Mouse (Mus musculus) embryonic facial prominence, embryonic 11.5 days (tissue): ENCODE data around the gene Ccdc42. TPM values are rescaled to one million over a fixed set of nuclear protein-coding genes. Genes with fewer than 3 reads are reported as not detected.

Experiments
- ATAC-seq: fragments of 200-750 bp; cut with Nextera tagmentation; replicated peaks from 2 replicates; pipeline ENCODE4 v1.8.0; 2017; ENCODE audit warnings: low read depth; ENCODE audit not compliant: insufficient number of reproducible peaks, low FRiP score, low TSS enrichment
- DNase-seq: peaks from one replicate; pipeline ENCODE4 v3.0.0-alpha.2; 2015; ENCODE audit warnings: low spot score
- H3K27ac ChIP-seq: fragments of 300-500 bp; sonication (generic); replicated peaks from 2 replicates; pipeline ENCODE4 v1.5.1; 2014; ENCODE audit warnings: mild to moderate bottlenecking, low read depth, low read length, control low read depth
- H3K27me3 ChIP-seq: fragments of 300-500 bp; sonication (generic); 2 replicates; pipeline ENCODE4 v1.6.1; 2014; ENCODE audit warnings: mild to moderate bottlenecking, low read length, moderate library complexity, mixed read lengths; ENCODE audit not compliant: control insufficient read depth, insufficient read depth
- H3K36me3 ChIP-seq: fragments of 300-500 bp; sonication (generic); replicated peaks from 2 replicates; pipeline ENCODE4 v1.6.1; 2014; ENCODE audit warnings: low read depth, mild to moderate bottlenecking, low read length, moderate library complexity, mixed read lengths; ENCODE audit not compliant: control insufficient read depth, insufficient read depth
- H3K4me1 ChIP-seq: fragments of 300-500 bp; sonication (generic); 2 replicates; pipeline ENCODE4 v1.6.1; 2014; ENCODE audit warnings: low read length, mixed read lengths; ENCODE audit not compliant: control insufficient read depth, insufficient read depth
- H3K4me2 ChIP-seq: fragments of 300-500 bp; sonication (generic); 2 replicates; pipeline ENCODE4 v1.6.1; 2014; ENCODE audit warnings: low read depth, mild to moderate bottlenecking, control low read depth, low read length, moderate library complexity
- H3K4me3 ChIP-seq: fragments of 300-500 bp; sonication (generic); 2 replicates; pipeline ENCODE4 v1.5.1; 2014; ENCODE audit warnings: low read depth, low read length, control low read depth
- H3K9ac ChIP-seq: fragments of 300-500 bp; sonication (generic); replicated peaks from 2 replicates; pipeline ENCODE4 v1.6.1; 2014; ENCODE audit warnings: mild to moderate bottlenecking, control low read depth, low read length
- H3K9me3 ChIP-seq: fragments of 300-500 bp; sonication (generic); replicated peaks from 2 replicates; pipeline ENCODE4 v1.6.1; 2016; ENCODE audit warnings: mild to moderate bottlenecking, low read length, inconsistent platforms, mixed read lengths; ENCODE audit not compliant: control insufficient read depth
- WGBS: fragments of 180-500 bp; shearing (Covaris S2); extraction: QIAGEN DNeasy Blood & Tissue Kit; methylation state at CpG from one replicate; pipeline ENCODE4 v1.1.7; 2014; 5-methylcytosine and 5-hydroxymethylcytosine counted together
- polyA plus RNA-seq: library from polyadenylated mRNA; unstranded; fragments of >200 nt; fragmentation: Nextera tagmentation; extraction: Ambion mirVana; gene quantifications from 2 replicates; pipeline ENCODE4 v1.2.1, GENCODE M21; 2014

The Ccdc42 gene
- polyA plus RNA-seq, 1 experiment from 2014 or later, result 0.20 TPM

DNA sequence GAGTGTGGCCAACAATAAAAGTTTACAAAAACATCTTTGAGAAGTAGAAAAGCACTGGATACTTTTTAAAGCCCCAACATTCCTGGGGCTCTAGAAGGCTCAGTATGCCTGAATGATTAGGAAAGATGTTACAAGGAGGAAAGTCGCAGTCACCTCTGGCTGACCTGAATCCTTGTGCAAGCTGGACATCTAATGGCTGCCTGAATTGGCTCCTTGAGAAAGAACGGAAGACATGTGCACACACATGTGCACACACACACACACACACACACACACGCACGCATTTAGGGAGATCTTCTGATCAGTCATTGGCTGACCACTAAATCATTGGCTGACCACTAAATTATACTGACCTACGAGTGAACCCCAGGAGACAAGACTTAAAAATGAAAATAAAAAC, 16.0 kb upstream of the Ccdc42 start:
- no peak overlapping the region for H3K9ac ChIP-seq
- H3K4me3 ChIP-seq, result no peak overlapping the region
- 86% methylated on average over 5 of the region's 5 CpGs for WGBS
- DNase-seq, result no peak
- no peaks in the 10 kb centered on the region for H3K36me3 ChIP-seq
- no peaks in the 10 kb centered on the region for H3K27me3 ChIP-seq
- no peak overlapping the region for H3K4me2 ChIP-seq
- H3K9me3 ChIP-seq, result no peaks in the 10 kb centered on the region
- no peak for ATAC-seq
- no peaks in the 10 kb centered on the region for H3K4me1 ChIP-seq
- H3K27ac ChIP-seq, result no peak overlapping the region

DNA sequence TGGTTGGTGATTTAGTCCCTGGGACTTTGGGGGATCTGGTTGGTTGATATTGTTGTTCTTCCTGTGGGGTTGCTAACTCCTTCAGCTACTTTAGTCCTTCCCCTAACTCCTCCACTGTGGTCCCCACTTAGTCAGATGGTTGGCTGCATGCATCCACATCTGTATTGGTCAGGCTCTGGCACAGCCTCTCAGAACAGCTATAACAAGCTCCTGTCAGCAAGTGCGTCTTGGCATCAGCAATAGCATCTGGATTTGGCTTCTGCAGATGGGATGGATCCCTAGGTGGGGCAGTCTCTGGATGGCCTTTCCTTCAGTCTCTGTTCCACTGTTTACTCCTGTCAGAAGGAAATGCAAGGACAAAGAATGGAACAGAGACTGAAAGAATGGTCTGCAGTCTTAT, 9.7 kb upstream of the Ccdc42 start:
- no peaks in the 10 kb centered on the region; the same call in 1 of the 2 replicates for H3K4me1 ChIP-seq
- no peak for ATAC-seq
- WGBS, result 88% methylated on average over 1 of the region's 1 CpGs
- no peak overlapping the region for H3K4me2 ChIP-seq
- H3K36me3 ChIP-seq, result no peaks in the 10 kb centered on the region
- H3K4me3 ChIP-seq, result no peak overlapping the region
- H3K27me3 ChIP-seq, result no peaks in the 10 kb centered on the region
- H3K9ac ChIP-seq, result no peak overlapping the region
- no peak for DNase-seq
- no peak overlapping the region for H3K27ac ChIP-seq
- H3K9me3 ChIP-seq, result no peaks in the 10 kb centered on the region

DNA sequence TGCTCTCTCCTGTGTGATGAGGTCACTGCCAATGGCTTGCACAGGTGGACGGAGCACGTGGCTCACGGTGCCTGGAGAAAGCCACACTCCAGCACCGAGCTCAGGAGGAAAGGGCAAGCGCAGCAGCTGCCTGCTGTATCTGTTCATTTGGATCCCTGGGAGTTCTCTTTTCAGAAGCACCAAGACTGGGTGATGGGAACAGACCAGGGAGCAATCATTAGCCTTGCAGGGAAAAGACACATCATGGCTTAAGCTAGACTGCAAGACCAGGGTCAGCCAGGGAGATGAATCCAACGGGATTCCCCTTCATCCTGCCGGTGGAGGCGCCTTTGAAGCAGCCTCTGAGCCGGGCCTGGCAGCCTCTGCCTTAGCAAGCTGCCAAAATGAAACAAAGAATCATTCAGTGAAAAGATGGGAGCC, 7.3 kb upstream of the Ccdc42 start:
- no peaks in the 10 kb centered on the region; the same call in 1 of the 2 replicates for H3K4me1 ChIP-seq
- no peak overlapping the region for H3K9ac ChIP-seq
- no peaks in the 10 kb centered on the region for H3K27me3 ChIP-seq
- no peaks in the 10 kb centered on the region for H3K36me3 ChIP-seq
- no peaks in the 10 kb centered on the region for H3K9me3 ChIP-seq
- DNase-seq (peak; percentile 55), ATAC-seq (no peak)
- H3K4me2 ChIP-seq, result no peak overlapping the region
- H3K4me3 ChIP-seq, result no peak overlapping the region
- WGBS, result 24% methylated on average over 9 of the region's 9 CpGs
- H3K27ac ChIP-seq, result no peak overlapping the region

DNA sequence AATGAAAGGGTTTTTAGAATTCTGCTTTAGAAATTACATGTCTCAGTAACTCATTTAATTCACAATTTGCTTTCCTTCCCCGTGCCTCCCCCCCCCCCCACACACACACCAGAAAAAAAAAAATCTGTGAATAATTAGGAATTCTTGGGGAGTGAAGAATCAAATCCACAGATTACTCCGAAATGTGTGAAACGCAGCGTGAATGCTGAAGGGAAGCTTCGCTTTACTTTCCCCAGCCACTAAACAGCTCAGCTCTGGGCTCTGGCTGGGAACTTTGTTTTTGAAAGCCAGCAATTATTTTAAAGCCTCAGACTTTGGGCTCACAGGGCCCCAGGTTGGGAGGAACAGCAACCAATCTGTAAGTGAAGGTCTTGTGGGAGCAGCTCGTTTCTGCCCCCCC, 6.3 kb upstream of the Ccdc42 start:
- Histone ChIP-seq H3K36me3 (no peaks in the 10 kb centered on the region), H3K9ac (no peak overlapping the region), H3K4me2 (no peak overlapping the region), H3K4me1 (no peaks in the 10 kb centered on the region; the same call in 1 of the 2 replicates), H3K27me3 (no peaks in the 10 kb centered on the region), H3K27ac (no peak overlapping the region), H3K4me3 (no peak overlapping the region), H3K9me3 (no peaks in the 10 kb centered on the region)
- ATAC-seq (no peak), DNase-seq (no peak)
- 33% methylated on average over 6 of the region's 6 CpGs for WGBS

DNA sequence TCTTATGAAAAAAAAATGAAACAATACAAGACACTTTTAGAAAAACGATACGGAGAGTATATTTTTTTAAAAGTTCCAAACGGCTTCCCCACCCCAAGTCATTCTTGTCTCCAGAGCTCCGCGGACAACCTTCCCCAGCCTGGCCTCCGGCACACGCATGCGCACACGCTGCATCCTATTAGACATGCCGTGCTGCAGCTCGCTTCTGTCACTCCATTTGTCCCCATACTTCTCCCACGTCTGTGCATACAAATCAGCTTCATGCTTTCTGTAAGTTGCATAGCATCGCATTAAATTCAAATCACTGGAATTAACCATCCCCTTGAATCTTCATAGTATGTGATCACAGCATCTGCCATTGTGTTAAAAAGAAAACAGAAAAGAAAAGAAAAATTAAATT, 3.6 kb upstream of the Ccdc42 start:
- H3K27ac ChIP-seq, result no peak overlapping the region
- no peaks in the 10 kb centered on the region for H3K27me3 ChIP-seq
- ATAC-seq (no peak), DNase-seq (no peak)
- H3K4me3 ChIP-seq, result no peak overlapping the region
- no peaks in the 10 kb centered on the region; the same call in 1 of the 2 replicates for H3K4me1 ChIP-seq
- no peak overlapping the region for H3K9ac ChIP-seq
- H3K36me3 ChIP-seq, result no peaks in the 10 kb centered on the region
- 88% methylated on average over 13 of the region's 13 CpGs for WGBS
- H3K9me3 ChIP-seq, result no peaks in the 10 kb centered on the region
- H3K4me2 ChIP-seq, result no peak overlapping the region

DNA sequence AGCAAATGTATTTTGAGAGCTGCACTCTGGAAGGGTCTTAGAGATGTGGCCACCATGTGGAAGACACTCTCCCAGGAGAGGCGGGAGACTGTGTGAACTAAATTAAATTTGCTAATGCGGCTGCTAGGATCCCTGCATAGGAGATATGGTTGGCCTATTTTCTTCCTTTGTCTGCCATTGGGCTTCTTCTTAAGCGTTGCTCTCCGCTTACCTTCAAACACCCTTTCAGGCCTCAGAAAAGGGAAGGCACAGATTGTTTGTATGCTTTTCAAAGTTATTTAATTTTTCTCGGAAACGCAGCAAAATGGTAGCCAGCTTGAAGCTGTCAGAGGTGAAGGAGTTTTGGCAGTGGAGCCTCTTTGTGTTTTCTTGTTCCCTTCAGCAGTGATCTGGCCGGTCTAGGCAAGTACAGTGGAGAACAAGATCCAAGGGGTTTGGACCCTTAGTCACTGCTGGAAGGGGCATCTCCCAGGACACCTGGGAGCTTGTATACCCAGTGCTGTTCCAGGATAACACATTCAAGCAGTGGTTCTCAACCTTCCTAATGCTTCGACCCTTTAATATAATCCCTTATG, 2.8 kb upstream of the Ccdc42 start:
- H3K4me2 ChIP-seq, result no peak overlapping the region
- no peaks in the 10 kb centered on the region for H3K27me3 ChIP-seq
- H3K9ac ChIP-seq, result no peak overlapping the region
- H3K27ac ChIP-seq, result no peak overlapping the region
- no peaks in the 10 kb centered on the region; the same call in 1 of the 2 replicates for H3K4me1 ChIP-seq
- H3K4me3 ChIP-seq, result no peak overlapping the region
- no peaks in the 10 kb centered on the region for H3K36me3 ChIP-seq
- WGBS, result 78% methylated on average over 8 of the region's 8 CpGs
- ATAC-seq (no peak), DNase-seq (no peak)
- H3K9me3 ChIP-seq, result no peaks in the 10 kb centered on the region

DNA sequence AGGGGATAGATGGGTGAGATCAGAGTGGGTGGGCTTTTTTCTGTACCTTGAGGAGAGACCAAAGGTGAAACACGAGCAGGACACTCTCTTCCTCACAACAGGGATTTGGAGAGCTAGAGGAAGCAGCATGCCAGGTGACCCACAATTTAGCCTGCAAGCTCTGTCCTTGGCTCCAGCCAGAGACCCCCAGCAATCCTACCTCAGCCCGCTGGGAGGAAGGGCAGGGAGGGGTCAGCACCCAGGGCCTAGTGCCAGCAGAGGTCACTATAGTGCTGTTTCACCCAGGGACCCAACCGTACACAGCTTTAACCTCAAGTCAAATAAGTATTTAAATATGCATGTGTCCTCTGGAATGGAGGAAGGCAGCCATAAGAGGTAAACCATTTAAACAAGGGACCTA, 931 bp upstream of the Ccdc42 start:
- no peak overlapping the region for H3K4me2 ChIP-seq
- H3K27ac ChIP-seq, result no peak overlapping the region
- H3K4me3 ChIP-seq, result no peak overlapping the region
- peak; percentile 59 for DNase-seq
- no peak overlapping the region for H3K9ac ChIP-seq
- no peaks in the 10 kb centered on the region for H3K36me3 ChIP-seq
- no peaks in the 10 kb centered on the region for H3K4me1 ChIP-seq
- H3K27me3 ChIP-seq, result no peaks in the 10 kb centered on the region
- no peaks in the 10 kb centered on the region for H3K9me3 ChIP-seq
- no peak for ATAC-seq
- 12% methylated on average over 3 of the region's 3 CpGs for WGBS

DNA sequence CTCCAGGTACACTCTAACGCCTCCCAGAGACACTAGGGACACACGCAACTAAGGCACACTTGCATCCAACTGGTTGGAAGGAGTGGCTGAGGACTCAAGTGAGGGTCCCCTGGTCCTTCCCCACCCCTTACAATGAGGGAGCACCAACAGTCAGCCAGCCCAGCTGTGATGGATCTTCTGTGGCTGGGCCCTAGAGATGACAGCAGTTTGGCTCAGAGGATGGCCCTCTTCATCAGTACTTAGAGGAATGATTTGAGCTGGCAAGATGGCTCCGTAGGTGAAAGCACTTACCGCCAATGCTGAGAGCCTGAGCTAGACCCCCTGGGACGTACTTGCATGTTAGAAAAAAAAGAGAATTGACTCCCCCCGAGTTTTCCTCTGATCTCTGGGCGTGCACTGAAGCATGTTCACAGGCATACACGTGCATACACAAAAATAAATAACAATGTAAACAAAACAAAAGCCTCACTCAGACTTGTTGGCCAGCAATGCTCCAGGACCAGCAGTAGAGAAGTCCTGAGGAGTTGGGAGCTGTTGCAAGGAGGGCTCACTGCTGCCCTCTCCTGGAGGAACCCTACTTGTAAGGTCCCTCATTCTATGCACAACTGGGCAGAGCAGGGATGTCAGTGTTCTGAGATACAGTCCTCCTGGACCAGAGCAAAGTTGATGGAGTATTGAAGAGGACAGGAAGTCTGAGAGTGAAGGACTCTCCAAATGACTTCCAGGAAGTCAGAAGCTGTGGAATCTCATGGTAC, 2.4 kb downstream of the Ccdc42 start:
- Histone ChIP-seq H3K9ac (no peak overlapping the region), H3K4me3 (no peak overlapping the region), H3K4me1 (0 out of 2 replicates have a peak, but pooled peaks cover 2% of the 10 kb centered on the region), H3K27me3 (no peaks in the 10 kb centered on the region), H3K27ac (no peak overlapping the region), H3K4me2 (no peak overlapping the region), H3K36me3 (no peaks in the 10 kb centered on the region), H3K9me3 (no peaks in the 10 kb centered on the region)
- no peak for ATAC-seq
- DNase-seq, result peak; percentile 77
- WGBS, result 69% methylated on average over 8 of the region's 8 CpGs
